Mouse (Mus musculus) hindbrain, embryonic 11.5 days (tissue): ENCODE measurements around the gene Olfr1346. TPM values are rescaled to one million over a fixed set of nuclear protein-coding genes. Genes with fewer than 3 reads are reported as not detected.

ENCODE experiments used
- polyA plus RNA-seq: library from polyadenylated mRNA; unstranded; fragments of >200 nt; fragmentation: Nextera tagmentation; extraction: Ambion mirVana; gene quantifications from 2 replicates; pipeline ENCODE4 v1.2.1, GENCODE M21; 2014

The Olfr1346 gene
- polyA plus RNA-seq, 1 experiment from 2014 or later = not detected

Other genes with a start within 250 kb of the Olfr1346 start
- gene Zscan5b, start 244.8 kb upstream of the Olfr1346 start, polyA plus RNA-seq = not detected in 2 replicates
- not detected in 2 replicates for gene Epp13, start 214.4 kb upstream of the Olfr1346 start, polyA plus RNA-seq
- 15.1 and 16.5 TPM in 2 replicates for gene Zfp667, start 180.5 kb upstream of the Olfr1346 start, polyA plus RNA-seq
- gene Zfp583, start 135.8 kb upstream of the Olfr1346 start, polyA plus RNA-seq = 8.5 and 10.3 TPM in 2 replicates
- gene Gm3854, start 123.3 kb upstream of the Olfr1346 start, polyA plus RNA-seq = 2.5 and 3.7 TPM in 2 replicates
- 3.4 and 3.5 TPM in 2 replicates for gene Zfp78, start 103.8 kb upstream of the Olfr1346 start, polyA plus RNA-seq
- 14.2 and 15.3 TPM in 2 replicates for gene Zfp28, start 83.8 kb upstream of the Olfr1346 start, polyA plus RNA-seq
- gene Smim17, start 68.4 kb upstream of the Olfr1346 start, polyA plus RNA-seq = 0.76 and 0.78 TPM in 2 replicates
- gene Gm20715, start 56.8 kb upstream of the Olfr1346 start, polyA plus RNA-seq = not detected in 2 replicates
- not detected in 2 replicates for gene Olfr1344, start 28.4 kb upstream of the Olfr1346 start, polyA plus RNA-seq
- gene Olfr1336, start 10.9 kb upstream of the Olfr1346 start, polyA plus RNA-seq = 0.03 TPM in 1 of 2 replicates, not detected in the other
- not detected in 2 replicates for gene Olfr5, start 19.8 kb downstream of the Olfr1346 start, polyA plus RNA-seq
- gene Olfr1347, start 32.7 kb downstream of the Olfr1346 start, polyA plus RNA-seq = not detected in 2 replicates
- not detected in 2 replicates for gene Olfr1348, start 41.6 kb downstream of the Olfr1346 start, polyA plus RNA-seq
- not detected in 2 replicates for gene Olfr1349, start 55.8 kb downstream of the Olfr1346 start, polyA plus RNA-seq
- not detected in 2 replicates for gene Olfr1350, start 97.7 kb downstream of the Olfr1346 start, polyA plus RNA-seq
- 2.1 and 2.6 TPM in 2 replicates for gene Zim1, start 229.3 kb downstream of the Olfr1346 start, polyA plus RNA-seq